Mouse (Mus musculus) lung, postnatal 0 days (tissue): ENCODE data around the gene Sorbs2. TPM values are rescaled to one million over a fixed set of nuclear protein-coding genes. Genes with fewer than 3 reads are reported as not detected.
"Not testable (repeated sequence)": the region's sequence is repeated elsewhere in the genome, so short reads cannot be mapped to it uniquely, and the experiment has no call there.

Source experiments
- ATAC-seq: fragments of 200-750 bp; cut with Nextera tagmentation; 2 replicates; pipeline ENCODE4 v1.8.0; 2017; ENCODE audit warnings: moderate library complexity
- DNase-seq: peaks from one replicate; pipeline ENCODE4 v3.0.0-alpha.2; 2016; ENCODE audit warnings: low spot score
- H3K27ac ChIP-seq: fragments of 300-500 bp; sonication (generic); 2 replicates; pipeline ENCODE4 v1.5.1; 2014; ENCODE audit warnings: antibody characterized with exemption, mild to moderate bottlenecking, low read length, mixed read lengths
- H3K27me3 ChIP-seq: fragments of 300-500 bp; sonication (generic); replicated peaks from 2 replicates; pipeline ENCODE4 v1.6.1; 2014; ENCODE audit warnings: low read length, mixed read lengths; ENCODE audit not compliant: insufficient read depth
- H3K36me3 ChIP-seq: fragments of 300-500 bp; sonication (generic); 2 replicates; pipeline ENCODE4 v1.6.1; 2014; ENCODE audit warnings: low read length, mixed read lengths; ENCODE audit not compliant: insufficient read depth
- H3K4me1 ChIP-seq: fragments of 300-500 bp; sonication (generic); 2 replicates; pipeline ENCODE4 v1.6.1; 2014; ENCODE audit warnings: antibody characterized with exemption, low read depth, low read length, mixed read lengths; ENCODE audit not compliant: insufficient read depth
- H3K4me2 ChIP-seq: fragments of 300-500 bp; sonication (generic); replicated peaks from 2 replicates; pipeline ENCODE4 v1.6.1; 2014; ENCODE audit warnings: low read depth, mild to moderate bottlenecking, low read length, moderate library complexity, mixed read lengths
- H3K4me3 ChIP-seq: fragments of 300-500 bp; sonication (generic); 2 replicates; pipeline ENCODE4 v1.5.1; 2014; ENCODE audit warnings: low read depth, low read length
- H3K9ac ChIP-seq: fragments of 300-500 bp; sonication (generic); replicated peaks from 2 replicates; pipeline ENCODE4 v1.6.1; 2014; ENCODE audit warnings: low read depth, mild to moderate bottlenecking
- H3K9me3 ChIP-seq: fragments of 300-500 bp; sonication (generic); 2 replicates; pipeline ENCODE4 v1.6.1; 2016; ENCODE audit warnings: low read length, mixed read lengths
- CTCF ChIP-seq: IDR thresholded peaks from 2 replicates; pipeline ENCODE4 v1.5.1; 2016; ENCODE audit warnings: antibody characterized with exemption, mild to moderate bottlenecking
- EP300 ChIP-seq: IDR thresholded peaks from 2 replicates; pipeline ENCODE4 v1.6.1; 2016; ENCODE audit warnings: antibody characterized with exemption, mild to moderate bottlenecking, control low read depth
- WGBS: fragments of 180-500 bp; shearing (Covaris S2); extraction: QIAGEN DNeasy Blood & Tissue Kit; methylation state at CpG from one replicate; pipeline ENCODE4 v1.1.7; 2014; 5-methylcytosine and 5-hydroxymethylcytosine counted together
- polyA plus RNA-seq: library from polyadenylated mRNA; unstranded; fragments of >200 nt; fragmentation: Nextera tagmentation; extraction: Ambion mirVana; gene quantifications from 2 replicates; pipeline ENCODE4 v1.2.1, GENCODE M21; 2015

Gene Sorbs2
- polyA plus RNA-seq, 1 experiment from 2014 or later: 7.0 TPM

DNA sequence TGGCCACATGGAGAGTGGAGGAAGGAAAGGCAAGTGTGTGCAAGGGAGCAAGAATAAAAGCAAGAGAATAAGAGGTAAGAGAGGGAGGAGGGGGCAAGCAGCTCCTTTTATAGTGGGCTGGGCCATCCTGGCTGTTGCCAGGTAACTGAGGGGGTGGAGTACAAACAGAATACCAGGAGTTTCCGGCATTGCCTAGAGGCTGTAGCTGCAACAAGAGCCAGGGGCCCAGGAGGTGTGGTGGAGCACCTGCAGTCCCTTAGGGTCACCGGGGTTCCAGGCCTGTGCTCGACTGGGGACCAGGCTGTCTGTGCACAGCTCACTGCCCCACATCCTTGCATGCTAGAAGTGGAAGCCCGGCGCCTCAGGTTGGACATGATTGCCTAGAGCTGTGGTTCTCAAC lies 350.1 kb downstream of the Sorbs2 start:
- Histone ChIP-seq H3K27ac (no peak overlapping the region), H3K9ac (no peak overlapping the region), H3K4me2 (no peak overlapping the region), H3K27me3 (no peaks in the 10 kb centered on the region), H3K36me3 (no peaks in the 10 kb centered on the region), H3K4me3 (no peak overlapping the region), H3K9me3 (no peaks in the 10 kb centered on the region), H3K4me1 (no peaks in the 10 kb centered on the region)
- ATAC-seq (peak; percentile 67), DNase-seq (peak; percentile 53)
- no peak for TF ChIP-seq CTCF
- TF ChIP-seq EP300: no peak
- WGBS: 29% methylated on average over 5 of the region's 5 CpGs

DNA sequence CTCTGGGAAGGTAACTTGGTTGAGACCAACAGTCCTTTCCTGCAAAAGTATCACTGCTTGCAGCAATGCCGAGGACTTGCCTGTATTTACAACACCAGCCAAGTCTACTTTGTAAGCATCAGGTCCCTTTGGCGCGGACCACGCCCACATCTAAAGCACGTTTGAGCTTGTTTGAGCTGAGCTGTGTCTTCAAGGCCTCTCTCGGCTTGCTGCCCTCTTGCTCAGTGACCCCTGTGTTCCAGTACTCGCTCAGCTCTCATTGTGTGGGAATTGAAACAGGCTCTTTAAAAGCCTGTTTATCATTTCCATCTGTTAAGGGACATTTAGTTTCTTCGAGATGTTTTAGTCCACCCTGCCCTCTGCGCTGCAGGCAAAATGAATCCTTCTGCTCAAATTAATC lies 350.8 kb downstream of the Sorbs2 start:
- H3K4me3 ChIP-seq: no peak overlapping the region
- H3K4me2 ChIP-seq: no peak overlapping the region
- TF ChIP-seq EP300 (no peak), CTCF (no peak)
- peak; percentile 42 for DNase-seq
- no peak overlapping the region for H3K27ac ChIP-seq
- H3K9ac ChIP-seq: no peak overlapping the region
- ATAC-seq: peak; percentile 50; the same call in 1 of the 2 replicates
- H3K27me3 ChIP-seq: no peaks in the 10 kb centered on the region
- H3K4me1 ChIP-seq: no peaks in the 10 kb centered on the region
- no peaks in the 10 kb centered on the region for H3K9me3 ChIP-seq
- WGBS: 27% methylated on average over 9 of the region's 9 CpGs
- H3K36me3 ChIP-seq: no peaks in the 10 kb centered on the region

DNA sequence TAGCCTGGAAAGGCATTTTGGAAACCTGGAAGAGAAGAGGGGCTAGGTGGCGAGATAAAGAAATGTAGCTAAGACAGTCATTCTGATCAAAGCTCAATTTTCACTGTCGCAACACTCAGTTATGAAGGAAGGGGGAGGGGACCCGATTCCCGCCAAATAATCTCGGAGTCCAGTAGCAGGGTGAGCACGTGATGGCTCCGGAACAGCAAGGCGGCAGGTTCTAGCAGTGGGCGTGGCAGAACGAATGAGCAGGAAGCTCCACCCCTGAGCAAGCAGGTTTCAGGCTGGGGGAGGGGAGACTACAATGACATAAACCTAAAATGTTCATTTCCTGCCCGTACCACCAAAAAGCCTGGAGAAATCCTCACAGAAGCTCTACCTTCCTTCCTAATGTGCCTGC lies 364.0 kb downstream of the Sorbs2 start:
- H3K4me1 ChIP-seq, DNase-seq, H3K4me2 ChIP-seq, ATAC-seq, H3K36me3 ChIP-seq, H3K9me3 ChIP-seq, H3K27ac ChIP-seq, H3K27me3 ChIP-seq, H3K9ac ChIP-seq, H3K4me3 ChIP-seq: not testable (repeated sequence)
- WGBS: 65% methylated on average over 11 of the region's 11 CpGs

DNA sequence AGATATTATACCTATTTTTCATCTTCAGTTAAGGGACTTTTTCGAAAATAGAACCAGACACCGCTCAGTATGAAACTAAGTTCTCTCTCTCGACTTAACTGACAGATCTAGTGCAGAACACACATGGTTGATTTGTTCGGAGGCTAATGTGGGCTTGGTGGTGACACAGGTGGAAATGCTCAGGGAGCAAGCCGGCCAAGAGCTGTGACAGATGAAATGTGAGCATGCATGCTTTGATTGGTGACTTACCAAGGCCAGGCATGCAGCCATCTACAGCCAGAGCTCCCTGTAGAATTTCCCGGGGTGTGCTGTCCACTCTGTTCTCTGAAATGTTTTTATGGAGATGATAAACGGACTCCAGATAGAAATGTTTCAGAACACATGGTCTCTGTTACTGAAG lies 364.5 kb downstream of the Sorbs2 start:
- no peak overlapping the region for H3K27ac ChIP-seq
- no peaks in the 10 kb centered on the region for H3K9me3 ChIP-seq
- no peak for ATAC-seq
- H3K4me3 ChIP-seq: no peak overlapping the region
- 61% methylated on average over 7 of the region's 7 CpGs for WGBS
- peaks cover 3% of the 10 kb centered on the region; the same call in 1 of the 2 replicates for H3K4me1 ChIP-seq
- no peaks in the 10 kb centered on the region for H3K36me3 ChIP-seq
- H3K27me3 ChIP-seq: no peaks in the 10 kb centered on the region
- TF ChIP-seq EP300 (no peak), CTCF (no peak)
- peak; percentile 12 for DNase-seq
- H3K4me2 ChIP-seq: no peak overlapping the region
- H3K9ac ChIP-seq: no peak overlapping the region

DNA sequence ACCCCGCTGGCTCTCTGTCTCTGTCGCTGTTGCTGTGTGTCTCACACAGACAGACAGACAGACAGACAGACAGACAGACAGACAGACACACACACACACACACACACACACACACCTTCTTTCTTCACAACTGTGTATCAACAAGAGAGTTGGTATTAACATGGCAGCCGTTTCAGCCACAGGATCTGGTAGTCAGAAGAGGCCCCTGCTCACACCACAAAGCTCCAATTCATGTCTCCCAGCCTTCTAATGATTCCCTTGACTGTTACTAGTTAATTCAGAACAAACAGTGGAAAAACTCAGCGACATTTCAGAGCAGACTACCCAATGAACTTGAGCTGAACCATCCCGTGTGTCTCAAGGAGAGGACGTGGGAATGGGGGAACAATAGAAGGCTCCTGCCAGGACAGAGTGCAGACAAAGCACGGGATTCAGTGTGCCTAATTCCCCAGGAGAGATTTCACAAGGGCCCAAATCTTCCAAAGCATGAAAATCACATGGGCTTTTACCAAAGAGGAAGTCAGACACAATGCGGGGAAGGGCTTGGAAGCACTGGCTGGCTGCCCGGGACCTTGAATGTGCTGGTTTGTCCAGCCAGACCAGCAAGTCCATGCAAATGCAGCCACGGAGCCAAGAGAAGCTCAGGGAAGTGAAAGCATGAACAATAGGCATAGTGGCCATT lies 367.5 kb downstream of the Sorbs2 start:
- Histone ChIP-seq H3K4me3 (no peak overlapping the region), H3K27ac (peak overlapping the region; percentile 86), H3K9ac (no peak overlapping the region), H3K4me1 (peaks cover 3% of the 10 kb centered on the region; the same call in 1 of the 2 replicates), H3K4me2 (peak overlapping the region; percentile 28; the same call in 1 of the 2 replicates), H3K36me3 (no peaks in the 10 kb centered on the region), H3K9me3 (no peaks in the 10 kb centered on the region), H3K27me3 (no peaks in the 10 kb centered on the region)
- ATAC-seq (peak; percentile 96), DNase-seq (peak; percentile 95)
- TF ChIP-seq CTCF: no peak
- TF ChIP-seq EP300: peak; percentile 84
- 20% methylated on average over 10 of the region's 10 CpGs for WGBS

DNA sequence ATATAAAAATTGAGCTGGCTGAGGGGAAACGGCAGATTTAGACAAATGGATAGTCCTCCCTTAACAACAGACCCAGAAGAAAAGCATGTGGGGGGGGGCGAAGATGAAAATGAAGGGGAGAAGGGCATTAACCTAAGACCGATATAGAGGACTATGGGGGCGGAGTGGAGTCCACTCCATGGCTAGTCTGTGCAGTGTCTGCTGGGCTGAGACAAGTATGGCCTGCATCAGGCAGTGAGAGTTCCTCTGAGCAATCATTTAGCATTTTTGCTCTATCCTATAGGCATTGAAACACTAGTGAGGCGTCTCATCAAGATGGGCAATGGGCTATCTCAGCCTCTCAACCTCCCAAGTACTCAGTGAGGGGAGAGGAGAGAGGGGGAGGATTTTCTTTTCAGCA lies 368.8 kb downstream of the Sorbs2 start:
- Histone ChIP-seq H3K27ac (no peak overlapping the region), H3K9me3 (no peaks in the 10 kb centered on the region), H3K36me3 (no peaks in the 10 kb centered on the region), H3K27me3 (no peaks in the 10 kb centered on the region), H3K4me1 (peaks cover 3% of the 10 kb centered on the region; the same call in 1 of the 2 replicates), H3K4me2 (no peak overlapping the region), H3K9ac (no peak overlapping the region), H3K4me3 (no peak overlapping the region)
- TF ChIP-seq CTCF: no peak
- TF ChIP-seq EP300: no peak
- DNase-seq (no peak), ATAC-seq (no peak)
- 88% methylated on average over 5 of the region's 5 CpGs for WGBS

Other genes with a start within 250 kb of the Sorbs2 start
- not detected in 2 replicates for gene F11, start 245.8 kb upstream of the Sorbs2 start, polyA plus RNA-seq
- gene Klkb1, start 212.9 kb upstream of the Sorbs2 start, polyA plus RNA-seq: 0.15 and 0.25 TPM in 2 replicates
- gene Gm45753, start 199.3 kb upstream of the Sorbs2 start, polyA plus RNA-seq: 0.05 and 0.12 TPM in 2 replicates
- 13.2 and 13.6 TPM in 2 replicates for gene Cyp4v3, start 174.6 kb upstream of the Sorbs2 start, polyA plus RNA-seq
- gene Fam149a, start 125.5 kb upstream of the Sorbs2 start, polyA plus RNA-seq: 7.3 and 8.4 TPM in 2 replicates
- 6.3 and 7.3 TPM in 2 replicates for gene Tlr3, start 96.7 kb upstream of the Sorbs2 start, polyA plus RNA-seq